Mouse (Mus musculus) large intestine, adult 2 months (tissue): ENCODE measurements around the gene Naip2. TPM values are rescaled to one million over a fixed set of nuclear protein-coding genes. Genes with fewer than 3 reads are reported as not detected.

ENCODE experiments used
- DNase-seq: peaks from one replicate; pipeline ENCODE4 v3.0.0-alpha.2; 2012; ENCODE audit warnings: low read depth, low spot score
- WGBS: fragments of 180-500 bp; shearing (Covaris S2); methylation state at CpG from one replicate; pipeline ENCODE4 v1.1.7; 2018; 5-methylcytosine and 5-hydroxymethylcytosine counted together
- polyA plus RNA-seq: library from polyadenylated mRNA; depleted of rRNA; stranded (reverse); fragments of >200 nt; gene quantifications from 2 replicates; pipeline ENCODE4 v1.2.3, GENCODE M21; 2012; rRNA removed

The Naip2 gene
- polyA plus RNA-seq, 1 experiment = 14.4 TPM

DNA sequence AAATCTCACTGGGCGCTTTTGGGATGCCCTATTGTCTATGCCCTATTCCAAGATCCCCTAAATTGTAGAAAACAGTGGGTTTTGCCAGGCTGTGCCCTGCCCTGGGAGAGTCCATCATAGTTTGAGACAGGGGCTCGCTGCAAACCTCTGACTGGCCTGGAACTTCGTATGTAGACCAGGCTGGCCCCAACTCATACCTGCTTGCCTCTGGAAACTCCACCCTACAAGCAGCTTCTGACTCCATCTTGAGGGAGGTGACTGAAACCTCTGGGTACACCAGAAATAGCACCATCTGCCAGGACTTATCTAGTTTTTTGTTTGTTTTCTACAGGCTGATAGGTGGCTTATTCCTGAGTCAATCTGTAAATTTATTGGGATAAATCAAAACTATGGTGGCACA is 77.9 kb downstream of the Naip2 start:
- DNase-seq = no peak
- WGBS = 93% methylated on average over 3 of the region's 3 CpGs

DNA sequence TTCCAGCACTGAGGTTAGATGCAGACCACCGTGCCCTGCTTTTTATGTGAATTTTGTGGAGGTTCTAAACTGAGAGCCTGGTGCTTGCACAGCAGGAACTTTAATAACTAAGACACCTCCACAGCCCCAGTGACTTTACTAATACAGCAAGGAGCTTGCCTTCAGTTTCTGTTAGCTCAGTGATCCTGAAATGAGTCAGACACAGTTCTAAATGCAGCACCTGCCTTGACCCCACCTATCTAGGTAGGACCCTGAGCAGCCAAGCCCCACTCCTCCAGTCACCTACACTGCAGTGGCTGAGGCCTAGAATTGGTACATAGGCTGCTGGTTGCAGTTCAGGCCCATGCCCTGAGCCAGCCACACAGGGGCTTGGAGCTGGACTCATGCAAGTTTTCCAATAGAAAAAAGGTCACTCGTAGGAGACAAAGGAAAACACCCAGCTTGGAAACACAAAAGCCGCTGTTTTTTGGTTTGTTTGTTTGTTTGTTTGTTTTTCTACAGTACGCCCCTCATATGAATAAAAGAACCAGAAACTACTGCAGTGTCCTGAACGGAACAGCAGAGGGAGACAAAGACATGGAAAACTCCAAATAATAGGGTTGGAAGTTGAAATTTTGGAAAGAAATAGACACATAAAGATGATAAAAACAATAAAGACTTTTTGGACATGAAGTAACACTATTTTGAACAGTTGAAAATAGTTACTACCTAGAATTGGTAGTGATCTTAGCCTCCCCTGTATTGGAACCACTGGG is 89.5 kb downstream of the Naip2 start:
- no peak for DNase-seq
- 41% methylated on average over 5 of the region's 5 CpGs for WGBS

- WGBS = under 1% methylated on average over 75 of the region's 76 CpGs
- no peak for DNase-seq
These were observed 94.0 kb downstream of the Naip2 start, which contains the start of gene Serf1 for GRCm38 (mm10) chr13:100107652-100108472. Gene Serf1 (plus strand): TSS chr13:100108012.

DNA sequence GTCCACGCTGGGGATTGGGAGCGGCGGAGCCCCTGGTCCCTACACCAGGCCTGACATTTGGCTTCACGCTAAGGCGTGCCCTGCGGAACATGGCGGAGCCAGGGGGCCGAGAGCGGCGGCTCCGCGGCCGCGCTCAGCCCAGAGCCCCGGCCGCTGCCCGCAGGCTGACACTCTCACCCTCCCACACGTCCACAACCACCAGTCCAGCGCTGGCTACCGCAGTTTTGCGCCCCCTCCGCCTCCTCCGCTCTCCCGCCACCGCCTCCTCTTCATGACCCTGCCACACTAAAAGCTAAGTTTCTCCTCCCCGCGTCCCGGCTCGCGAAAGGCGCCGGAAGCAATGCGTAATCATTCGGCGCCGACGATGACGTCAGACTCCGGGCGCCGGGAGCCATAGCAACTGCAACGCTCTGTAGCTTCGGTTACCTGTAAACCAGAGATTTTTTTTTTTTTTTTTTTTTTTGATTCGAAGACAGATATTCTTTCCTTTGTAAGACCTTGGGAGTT is 98.1 kb downstream of the Naip2 start, which contains the start of gene Bdp1:
Gene Bdp1 (minus strand): TSS at position 323 of the 507 bp plus-strand sequence.
- DNase-seq = peak; percentile 69
- WGBS = under 1% methylated on average over 44 of the region's 44 CpGs

DNA sequence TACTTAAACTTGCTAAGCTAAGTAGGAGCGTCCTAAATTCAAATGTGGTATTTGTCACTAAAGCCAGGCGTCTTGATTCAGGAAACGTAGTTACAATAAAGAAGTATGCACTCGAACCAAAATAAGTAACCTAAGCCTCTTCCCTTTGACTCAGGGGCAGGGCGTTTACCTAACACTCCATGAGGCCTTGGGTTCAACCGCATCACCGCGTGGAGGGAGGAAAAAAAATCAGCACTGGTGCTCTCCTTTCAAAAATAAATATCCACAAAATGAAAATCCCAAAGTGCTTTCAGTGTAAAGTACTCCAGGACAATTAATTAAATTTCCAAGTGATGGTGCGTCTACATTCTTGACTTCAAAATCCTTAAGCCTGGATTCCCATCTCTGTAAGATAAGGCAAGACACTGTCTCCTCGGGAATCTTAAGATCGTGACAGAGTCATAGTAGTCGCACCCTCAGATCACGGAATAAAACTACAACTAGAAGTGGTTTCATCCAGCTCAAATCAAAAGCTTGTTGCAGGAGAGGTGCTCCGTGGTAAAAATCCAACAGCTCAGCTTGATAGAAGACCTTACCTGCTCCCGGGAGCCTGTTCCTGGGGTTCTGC is 98.7 kb downstream of the Naip2 start:
- WGBS = under 1% methylated on average over 15 of the region's 15 CpGs

GRCm38 (mm10) chr13:100098808-100099207 is 103.1 kb downstream of the Naip2 start:
- 85% methylated on average over 6 of the region's 6 CpGs for WGBS
- no peak for DNase-seq

More for the DNA sequence above, 98.7 kb downstream of the Naip2 start:
- DNase-seq = no peak

Other genes starting within 250 kb of the Naip2 start
- 11.2 and 13.3 TPM in 2 replicates for gene Mccc2, start 186.5 kb downstream of the Naip2 start, polyA plus RNA-seq
- 1.7 and 2.6 TPM in 2 replicates for gene Bdp1, start 98.0 kb downstream of the Naip2 start, polyA plus RNA-seq
- gene Serf1, start 94.1 kb downstream of the Naip2 start, polyA plus RNA-seq = 4.9 and 5.7 TPM in 2 replicates
- 13.4 and 13.9 TPM in 2 replicates for gene Smn1, start 77.2 kb downstream of the Naip2 start, polyA plus RNA-seq
- gene Naip5, start 44.2 kb upstream of the Naip2 start, polyA plus RNA-seq = 38.8 and 59.2 TPM in 2 replicates
- gene Naip6, start 115.6 kb upstream of the Naip2 start, polyA plus RNA-seq = 54.0 and 61.6 TPM in 2 replicates